Mouse (Mus musculus) embryonic stem cell, embryonic (primary cell): ENCODE data around the gene Foxf1.

ENCODE experiments used
- CTCF ChIA-PET, 4 experiments: fragments of 300-600 bp in 2 of 4; fragments of 350-600 bp in 2 of 4; sonication (Branson Sonifier 250); formaldehyde crosslinking; loops; one replicate each; lab custom pipeline; 2022; ENCODE audit warnings: inconsistent platforms in 2 of 4; lab: Charles Lee
- POLR2A ChIA-PET, 4 experiments: fragments of 300-600 bp in 2 of 4; fragments of 350-600 bp in 2 of 4; sonication (Branson Sonifier 250); formaldehyde crosslinking; loops; one replicate each; lab custom pipeline; 2022; ENCODE audit warnings: antibody characterized with exemption in 4 of 4, inconsistent platforms in 1 of 4; lab: Charles Lee

The Foxf1 gene

DNA sequence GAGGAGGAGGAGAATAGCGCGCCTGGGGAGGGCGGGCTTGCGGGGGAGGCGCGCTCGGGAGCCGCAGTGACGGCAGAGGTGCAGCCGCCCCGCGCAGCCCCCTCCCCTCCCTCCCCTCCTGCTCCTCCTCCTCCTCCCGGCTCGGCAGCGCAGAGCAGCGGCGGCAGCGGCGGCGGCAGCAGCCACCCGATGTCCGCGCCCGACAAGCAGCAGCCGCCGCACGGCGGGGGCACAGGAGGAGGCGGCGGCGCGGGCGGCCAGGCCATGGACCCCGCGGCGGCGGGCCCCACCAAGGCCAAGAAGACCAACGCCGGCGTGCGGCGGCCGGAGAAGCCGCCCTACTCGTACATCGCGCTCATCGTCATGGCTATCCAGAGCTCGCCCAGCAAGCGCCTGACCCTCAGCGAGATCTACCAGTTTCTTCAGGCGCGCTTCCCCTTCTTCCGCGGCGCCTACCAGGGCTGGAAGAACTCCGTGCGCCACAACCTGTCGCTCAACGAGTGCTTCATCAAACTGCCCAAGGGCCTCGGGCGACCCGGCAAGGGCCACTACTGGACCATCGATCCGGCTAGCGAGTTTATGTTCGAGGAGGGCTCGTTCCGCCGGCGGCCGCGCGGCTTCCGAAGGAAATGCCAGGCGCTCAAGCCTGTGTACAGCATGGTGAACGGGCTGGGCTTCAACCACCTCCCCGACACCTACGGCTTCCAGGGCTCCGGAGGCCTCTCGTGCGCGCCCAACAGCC, at the start of gene Foxf1:
Gene Foxf1 (plus strand): TSS at position 177 of the 742 bp plus-strand sequence.
- CTCF ChIA-PET = interaction anchor here in 1 of 4 experiments (1.0 to 1.1 kb wide), 2 partner anchors 20 to 261 kb away, joined by 3 read pairs; no protein-coding TSS in a partner anchor

DNA sequence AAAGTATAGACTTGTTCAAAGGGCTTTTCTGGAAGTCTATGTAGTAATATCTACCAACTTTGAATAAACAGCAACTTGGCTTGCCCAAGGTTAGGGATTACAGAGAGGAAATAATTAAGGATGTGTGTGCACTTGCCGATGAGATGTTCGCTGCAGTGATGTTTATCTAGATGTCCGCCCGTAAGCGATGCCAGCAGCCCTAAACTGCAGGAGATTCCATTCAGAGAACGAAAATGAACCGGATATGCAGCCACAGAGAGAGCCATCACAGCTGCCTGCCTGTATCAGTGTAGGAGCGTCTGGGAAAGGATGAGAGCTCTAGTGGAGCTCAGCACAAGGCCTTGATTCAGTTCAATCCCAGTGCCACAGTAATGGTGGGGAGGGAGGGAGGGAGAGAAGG, 48.6 kb upstream of the Foxf1 start:
- POLR2A ChIA-PET = interaction anchor here in 1 of 4 experiments (0.6 kb wide), 1 partner anchor 101 kb away, joined by 13 read pairs; no protein-coding TSS in a partner anchor

More for the DNA sequence above, at the start of gene Foxf1:
- POLR2A ChIA-PET = interaction anchor here in 1 of 4 experiments (0.9 kb wide), 1 partner anchor 8 kb away, joined by 4 read pairs; no protein-coding TSS in a partner anchor

DNA sequence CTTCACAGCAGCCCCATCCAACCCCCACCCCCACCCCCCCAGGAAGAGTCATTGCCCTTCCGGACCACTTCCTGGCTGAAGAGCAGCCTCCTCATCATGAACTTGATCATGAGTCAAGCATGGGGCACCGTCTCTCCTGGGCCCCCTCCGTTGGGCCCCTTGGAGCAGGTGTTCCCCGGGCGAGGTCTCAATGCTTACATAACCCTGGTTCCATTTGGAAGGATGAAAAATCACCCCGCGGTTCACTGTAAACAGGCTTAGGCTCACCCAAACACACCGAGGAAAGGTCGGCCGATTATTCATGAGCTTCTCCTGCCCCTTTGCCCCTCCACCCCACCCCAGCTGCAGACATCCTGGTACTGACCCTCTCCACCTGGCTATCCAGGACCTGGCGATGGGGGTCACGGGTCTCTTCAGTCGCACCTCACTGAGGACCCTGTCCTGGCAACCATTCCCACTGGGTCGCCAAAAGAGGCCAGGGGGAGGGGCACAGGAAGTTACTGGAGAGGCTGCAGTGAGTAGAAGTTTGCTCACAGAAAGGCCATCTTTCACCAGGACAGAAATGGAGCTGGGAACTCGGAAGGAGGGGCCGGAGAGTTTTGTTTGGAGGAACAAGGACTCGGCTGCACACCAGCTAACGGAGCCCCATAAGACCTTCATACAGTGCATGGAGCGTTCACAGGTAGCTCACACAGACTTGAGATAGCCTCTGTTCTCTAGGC, 40.3 kb upstream of the Foxf1 start:
- CTCF ChIA-PET = interaction anchor here in 1 of 4 experiments (0.7 kb wide), 1 partner anchor 1492 kb away, joined by 3 read pairs; no protein-coding TSS in a partner anchor
- POLR2A ChIA-PET = interaction anchor here in 1 of 4 experiments (0.6 kb wide), 1 partner anchor 10 kb away, joined by 3 read pairs; no protein-coding TSS in a partner anchor

More for the DNA sequence above, 48.6 kb upstream of the Foxf1 start:
- CTCF ChIA-PET = interaction anchor here in 2 of 4 experiments (0.6 to 1.1 kb wide), 2 partner anchors 57 to 66 kb away, joined by 3 to 10 read pairs; no protein-coding TSS in a partner anchor

DNA sequence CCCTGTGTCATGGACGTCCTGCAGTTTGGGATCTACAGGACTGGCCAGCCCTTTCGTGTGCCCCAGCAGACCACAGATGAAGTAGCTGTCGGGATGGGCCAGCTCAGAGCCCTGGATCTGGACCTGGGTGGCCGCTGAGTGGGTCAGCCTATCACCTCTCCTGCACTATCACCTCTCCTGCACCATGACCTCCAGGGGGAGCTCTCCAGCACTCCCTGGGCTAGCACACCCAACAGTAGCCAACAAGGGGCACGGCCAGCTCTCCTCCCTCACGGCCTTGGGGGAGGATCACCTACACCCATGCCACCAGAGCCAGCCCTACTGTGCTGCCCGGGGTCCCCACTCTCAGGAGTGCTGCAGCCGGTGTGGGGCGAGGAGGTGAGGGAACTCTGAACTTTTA, 36.7 kb upstream of the Foxf1 start:
- ChIA-PET POLR2A (no interaction called here), CTCF (interaction anchor here in 3 of 4 experiments (0.5 to 1.5 kb wide), 7 partner anchors 12 to 576 kb away, joined by 3 to 5 read pairs (median 3); no protein-coding TSS in a partner anchor)

DNA sequence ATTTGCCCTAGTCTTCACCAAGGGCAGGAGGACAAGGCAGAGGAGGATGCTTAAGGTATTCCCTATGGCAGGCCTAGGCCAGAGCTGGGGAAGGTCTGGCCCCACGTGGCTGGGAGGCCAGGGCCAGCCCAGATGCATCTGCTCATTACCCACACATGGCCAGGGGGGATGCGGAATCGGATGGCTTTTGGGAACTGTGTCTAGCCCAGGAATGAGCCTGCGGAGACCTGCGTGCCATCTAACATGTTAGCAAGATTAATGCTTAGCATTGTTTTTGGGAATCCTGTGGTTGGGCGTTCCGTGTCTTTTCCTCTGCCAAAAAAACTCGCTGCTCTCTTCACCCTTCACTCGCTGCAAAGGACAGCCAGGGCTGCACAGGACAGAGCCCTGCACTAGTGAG, 26.1 kb upstream of the Foxf1 start:
- ChIA-PET POLR2A (no interaction called here), CTCF (no interaction called here)

DNA sequence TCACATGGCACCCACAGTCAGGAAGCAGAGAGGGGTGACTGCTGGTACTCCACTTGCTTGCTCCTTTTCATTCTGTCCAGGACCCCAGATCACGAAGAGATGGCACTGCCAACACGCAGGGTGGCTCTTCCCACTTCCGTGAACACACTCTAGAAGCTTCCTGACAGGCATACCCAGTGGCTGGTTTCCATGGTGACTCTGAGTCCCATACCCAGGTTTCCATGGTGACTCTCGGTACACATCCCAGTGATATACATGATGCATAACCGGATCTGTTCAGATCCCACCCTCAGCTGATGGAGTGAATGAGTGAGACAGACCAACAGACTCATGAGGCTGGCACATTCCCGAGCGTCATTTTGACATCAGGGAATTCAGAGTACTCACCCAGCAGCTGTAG, 25.1 kb upstream of the Foxf1 start:
- CTCF ChIA-PET = interaction anchor here in 1 of 4 experiments (1.1 kb wide), 1 partner anchor 11 kb away, joined by 3 read pairs; no protein-coding TSS in a partner anchor
- POLR2A ChIA-PET = interaction anchor here in 1 of 4 experiments (0.5 kb wide), 1 partner anchor 301 kb away, joined by 3 read pairs; no protein-coding TSS in a partner anchor

DNA sequence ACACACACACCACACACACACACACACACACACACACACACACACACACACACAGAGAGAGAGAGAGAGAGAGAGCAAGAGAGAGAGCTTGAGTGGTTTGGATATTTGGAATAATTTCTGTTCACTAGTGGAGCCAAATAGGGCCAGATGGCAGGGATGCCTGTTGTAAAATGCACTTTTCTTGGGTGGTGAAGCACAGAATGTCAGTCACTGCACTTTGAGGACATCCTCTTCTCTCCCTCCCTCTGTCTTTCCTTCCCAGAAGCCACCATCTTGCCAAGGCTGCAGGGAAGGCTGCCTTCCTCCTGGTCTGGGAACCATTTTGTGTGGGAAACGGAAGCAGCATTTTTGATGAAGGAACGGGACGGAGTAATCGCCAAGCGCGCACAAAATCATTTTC, 21.7 kb upstream of the Foxf1 start:
- ChIA-PET CTCF (no interaction called here), POLR2A (no interaction called here)

DNA sequence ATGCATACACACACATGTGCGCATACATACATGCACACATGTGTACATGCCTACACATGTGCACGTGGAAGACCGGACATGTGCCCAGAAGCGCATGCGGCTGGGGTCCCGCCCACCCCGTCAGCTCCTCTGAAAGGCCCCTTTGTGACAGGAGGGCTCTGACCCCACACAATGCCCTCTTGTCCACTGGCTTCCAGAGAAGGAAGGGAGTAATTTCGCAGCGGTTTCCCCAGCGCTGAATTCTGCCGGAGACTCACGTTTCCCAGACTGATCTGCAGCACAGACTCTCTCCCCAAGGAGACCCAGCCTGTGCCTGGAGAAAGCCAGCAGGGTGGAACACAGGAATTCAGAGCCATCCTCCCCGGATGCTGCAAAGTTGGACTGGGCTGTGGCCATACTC, 20.5 kb upstream of the Foxf1 start:
- POLR2A ChIA-PET = no interaction called here

DNA sequence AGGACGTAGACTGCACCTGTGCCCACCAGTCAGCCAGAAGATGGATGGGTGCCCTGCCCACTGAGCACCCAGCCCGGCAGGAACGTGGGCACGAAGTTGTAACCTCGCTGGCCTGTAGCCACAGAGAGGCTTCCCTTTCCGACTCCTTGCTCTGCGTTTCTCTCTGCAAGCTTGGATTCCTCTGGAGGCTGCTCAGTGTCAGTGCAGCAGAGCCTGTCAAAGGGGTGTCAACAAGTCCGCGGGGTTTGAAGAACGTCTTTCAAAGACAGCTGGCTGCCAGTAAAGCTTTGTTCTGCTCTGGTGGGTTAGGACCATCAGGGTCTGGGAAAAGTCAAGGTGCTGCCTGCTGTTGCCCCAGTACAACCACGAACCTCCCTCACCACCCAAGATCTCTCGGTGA, 12.7 kb upstream of the Foxf1 start:
- POLR2A ChIA-PET = no interaction called here
- CTCF ChIA-PET = no interaction called here

More for the DNA sequence above, 20.5 kb upstream of the Foxf1 start:
- CTCF ChIA-PET = interaction anchor here in 1 of 4 experiments (0.5 to 0.6 kb wide), 2 partner anchors 13 to 469 kb away, joined by 4 to 6 read pairs; no protein-coding TSS in a partner anchor

DNA sequence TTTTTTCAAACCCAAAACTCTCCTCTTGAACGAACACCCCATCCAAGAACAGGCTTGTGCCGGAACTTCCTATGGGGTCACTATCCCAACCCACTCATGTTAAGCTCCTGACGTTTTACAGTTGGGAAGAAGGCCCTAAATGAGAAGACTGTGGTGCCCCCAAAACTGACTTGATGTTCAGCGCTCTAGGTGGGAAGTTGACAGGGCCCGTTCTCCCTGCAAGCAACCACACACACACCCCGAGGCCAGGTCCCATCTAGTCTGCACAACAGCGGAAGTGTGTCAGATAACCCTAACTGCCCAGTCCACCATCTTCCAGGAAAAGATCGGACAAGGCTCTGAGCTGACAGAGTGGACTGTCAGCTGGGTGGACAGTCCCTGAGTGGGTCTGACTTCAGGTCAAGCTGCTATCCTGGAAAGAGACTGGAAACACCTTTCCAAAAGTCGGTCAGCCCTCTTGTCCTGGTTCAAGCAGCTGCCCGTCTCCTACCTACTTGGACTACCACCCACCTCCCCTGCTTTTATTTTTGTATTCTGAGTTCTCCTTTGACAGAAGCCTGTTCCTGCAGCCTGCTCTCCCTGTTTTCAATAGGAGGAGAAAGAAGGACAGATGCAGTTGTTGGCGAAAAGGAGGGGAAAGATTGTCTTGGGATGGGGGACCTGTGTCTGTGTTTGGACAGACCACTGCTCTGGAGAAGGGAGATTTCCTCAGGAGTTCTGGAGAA, 11.6 kb upstream of the Foxf1 start:
- ChIA-PET CTCF (no interaction called here), POLR2A (interaction anchor here in 1 of 4 experiments (0.6 to 0.7 kb wide), 2 partner anchors 46 to 698 kb away, joined by 3 read pairs; no protein-coding TSS in a partner anchor)

DNA sequence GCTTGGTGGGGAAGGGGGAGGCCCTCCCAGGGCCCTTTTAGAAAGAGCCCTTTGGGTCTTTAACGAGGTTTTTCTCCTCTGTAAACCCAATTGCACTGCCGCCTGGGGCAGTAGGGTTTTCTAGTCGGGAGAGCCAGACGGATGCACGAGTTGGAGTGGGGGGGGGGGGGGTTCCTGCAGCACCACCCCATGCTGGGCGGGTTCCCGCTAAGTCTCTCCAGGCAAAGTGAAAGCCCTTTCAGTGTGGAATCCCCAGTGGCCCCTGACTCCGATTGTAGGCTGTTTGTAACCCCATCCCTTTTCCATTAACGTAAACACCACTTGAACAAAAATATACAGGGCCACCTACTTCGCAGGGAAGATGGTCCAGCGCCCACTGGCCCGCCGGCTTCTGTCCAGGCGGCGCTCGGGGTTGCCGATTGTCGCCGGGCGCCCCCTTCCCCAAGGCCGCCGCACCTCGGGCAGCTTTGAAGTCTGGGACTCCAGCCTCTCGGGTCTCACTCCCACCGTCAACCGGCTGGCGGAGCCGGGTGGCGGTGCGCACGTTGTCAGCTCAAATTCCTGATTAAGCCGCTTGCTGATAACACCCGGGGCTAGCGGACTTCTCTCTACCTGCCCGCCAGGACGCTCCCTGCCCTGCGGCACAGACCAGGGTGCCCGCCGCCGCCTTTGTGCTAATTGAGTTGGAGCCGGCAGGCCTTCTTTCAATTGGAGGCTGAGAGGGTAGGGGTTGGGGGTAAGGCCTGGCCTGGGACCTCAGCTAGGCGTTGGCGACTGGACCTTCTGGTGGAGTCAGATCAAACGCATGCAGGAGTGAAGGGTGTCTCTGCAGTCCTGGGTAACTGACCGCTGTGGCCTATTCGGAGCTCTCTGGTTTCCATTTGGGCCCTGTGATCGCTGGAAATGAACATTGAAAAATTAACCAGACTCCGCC, 10.7 kb upstream of the Foxf1 start:
- CTCF ChIA-PET = interaction anchor here in 2 of 4 experiments (0.8 to 1.4 kb wide), 2 partner anchors 103 to 245 kb away, joined by 3 read pairs; no protein-coding TSS in a partner anchor
- POLR2A ChIA-PET = interaction anchor here in 1 of 4 experiments (0.6 kb wide), 1 partner anchor 184 kb away, joined by 3 read pairs; no protein-coding TSS in a partner anchor

DNA sequence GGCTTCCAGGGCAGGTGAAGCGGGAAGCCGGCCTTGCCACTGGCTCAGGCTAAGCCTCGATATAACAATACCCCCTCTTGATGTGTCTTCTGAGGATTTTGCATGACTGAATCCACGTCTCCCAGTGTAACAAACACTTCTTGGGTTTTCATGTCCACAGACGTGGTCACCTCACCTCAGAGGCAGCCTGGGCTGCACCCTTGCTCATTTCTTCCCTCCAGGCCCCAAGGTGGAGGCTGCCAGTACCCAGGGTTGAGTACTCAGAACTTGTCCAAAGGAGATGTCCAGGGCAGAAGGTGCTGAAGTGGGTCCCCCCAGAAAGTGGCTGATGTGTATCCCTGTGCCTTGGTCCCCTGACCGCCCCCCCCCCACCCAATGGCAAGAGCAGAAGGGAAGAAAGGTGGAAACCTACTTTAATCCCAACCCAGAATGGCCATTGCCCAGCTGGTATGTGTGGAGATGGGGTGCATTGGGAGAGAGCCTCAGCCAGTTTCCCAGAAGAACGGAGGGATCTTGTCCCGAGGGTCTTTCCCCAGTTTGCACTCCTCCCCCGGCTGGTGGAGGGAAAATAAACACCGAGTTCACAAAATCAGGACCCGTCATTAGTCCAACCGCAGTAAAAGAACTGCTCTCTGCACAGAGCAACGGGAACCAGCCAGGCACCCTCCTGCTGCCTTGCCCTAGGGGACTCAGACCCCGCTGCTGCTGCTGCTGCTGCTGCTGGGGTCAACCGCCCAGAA, 9.9 kb upstream of the Foxf1 start:
- ChIA-PET POLR2A (interaction anchor here in 2 of 4 experiments (0.6 to 0.7 kb wide), 3 partner anchors 183 to 1969 kb away, joined by 3 read pairs; no protein-coding TSS in a partner anchor), CTCF (interaction anchor here in 3 of 4 experiments (0.6 to 1.4 kb wide), 4 partner anchors 93 to 246 kb away, joined by 3 to 5 read pairs (median 4); no protein-coding TSS in a partner anchor)

DNA sequence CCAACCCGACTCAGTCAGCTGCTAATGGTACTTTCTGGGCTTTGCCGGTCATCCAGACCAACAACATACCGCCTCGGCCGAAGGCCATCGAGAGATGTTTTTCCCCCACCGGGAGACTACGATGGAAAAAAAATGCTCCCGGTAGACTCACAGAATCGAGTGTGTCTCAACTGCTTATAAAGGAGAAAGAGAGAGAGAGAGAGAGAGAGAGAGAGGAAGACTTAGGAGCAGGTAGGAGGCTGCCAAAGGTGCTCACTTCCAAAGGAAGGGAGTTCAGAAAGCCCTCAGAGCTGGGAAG, 9.4 kb upstream of the Foxf1 start:
- ChIA-PET POLR2A (interaction anchor here in 3 of 4 experiments (0.6 to 0.7 kb wide), 3 partner anchors 237 to 1968 kb away, joined by 3 read pairs; no protein-coding TSS in a partner anchor), CTCF (interaction anchor here in 2 of 4 experiments (0.6 to 0.7 kb wide), 4 partner anchors 92 to 403 kb away, joined by 3 to 5 read pairs (median 4); no protein-coding TSS in a partner anchor)

DNA sequence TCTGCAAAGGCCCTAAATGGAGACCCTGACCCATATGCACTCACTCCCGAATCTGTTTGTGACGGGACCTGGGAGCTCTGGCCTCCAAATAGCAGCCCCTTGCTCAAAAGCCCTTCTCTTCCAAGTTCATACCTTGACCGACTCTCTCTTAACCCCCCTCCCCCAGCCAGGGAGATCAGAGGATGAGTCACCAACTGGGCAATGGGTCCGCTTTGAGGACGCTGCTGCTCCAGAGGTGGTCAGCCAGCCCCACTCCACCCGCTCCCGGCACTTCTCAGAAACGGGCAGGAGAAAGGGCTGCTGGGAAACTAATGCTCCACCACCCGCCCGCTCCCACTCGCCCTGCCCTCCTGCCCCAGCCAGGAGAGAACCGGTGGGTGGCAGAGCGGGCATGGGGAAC, 8.2 kb upstream of the Foxf1 start:
- ChIA-PET POLR2A (no interaction called here), CTCF (interaction anchor here in 1 of 4 experiments (1.0 kb wide), 1 partner anchor 176 kb away, joined by 3 read pairs; no protein-coding TSS in a partner anchor)

DNA sequence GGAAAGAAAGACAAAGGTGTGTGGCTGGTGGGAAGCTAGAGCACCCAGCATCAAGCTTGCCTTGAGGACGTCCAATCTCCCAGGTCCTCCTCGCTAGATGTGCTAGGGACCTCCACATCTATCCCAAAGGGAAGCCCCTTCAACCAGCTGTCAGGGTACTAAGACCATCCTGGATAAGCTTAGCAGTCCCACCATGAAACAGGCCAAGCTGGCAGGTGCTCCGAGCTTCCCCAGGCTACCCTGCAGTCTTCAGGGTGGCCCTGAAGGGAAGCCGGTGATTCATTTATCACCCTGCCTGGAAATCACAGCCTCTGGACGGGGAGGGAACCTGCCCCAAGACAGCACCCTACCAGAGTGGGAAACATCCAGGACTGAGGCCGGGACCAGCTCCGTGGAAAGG, 7.6 kb upstream of the Foxf1 start:
- CTCF ChIA-PET = interaction anchor here in 3 of 4 experiments (0.6 to 1.0 kb wide), 3 partner anchors 15 to 177 kb away, joined by 3 read pairs; no protein-coding TSS in a partner anchor
- POLR2A ChIA-PET = no interaction called here

DNA sequence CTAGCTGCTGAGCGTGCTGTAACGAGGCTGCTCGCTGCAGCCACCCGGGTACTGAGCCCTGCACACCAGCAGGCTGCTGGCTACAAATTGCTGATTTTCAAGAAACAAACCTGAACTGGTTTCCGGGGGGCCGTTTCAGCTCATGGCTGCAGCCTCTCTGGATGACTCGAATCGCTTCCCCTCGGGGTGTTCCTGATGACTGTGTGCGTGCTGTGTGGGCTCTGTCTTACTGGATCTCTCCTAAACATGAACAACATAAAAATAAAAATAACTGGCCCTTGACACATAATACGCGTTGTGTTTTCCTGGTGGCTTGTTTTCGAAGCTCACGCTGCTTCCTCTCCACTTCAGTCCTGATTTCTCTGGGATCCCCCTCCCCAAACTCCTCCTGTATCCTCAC, 5.5 kb upstream of the Foxf1 start:
- CTCF ChIA-PET = interaction anchor here in 1 of 4 experiments (1.0 kb wide), 1 partner anchor 108 kb away, joined by 5 read pairs; no protein-coding TSS in a partner anchor
- POLR2A ChIA-PET = interaction anchor here in 2 of 4 experiments (0.6 to 0.7 kb wide), 3 partner anchors 17 to 878 kb away, joined by 3 to 4 read pairs (median 3); no protein-coding TSS in a partner anchor
